Mouse (Mus musculus) midbrain, embryonic 15.5 days (tissue): ENCODE data around the gene Gngt2. TPM values are rescaled to one million over a fixed set of nuclear protein-coding genes. Genes with fewer than 3 reads are reported as not detected.

Experiments used
- ATAC-seq: fragments of 200-750 bp; cut with Nextera tagmentation; replicated peaks from 2 replicates; pipeline ENCODE4 v1.8.0; 2017; ENCODE audit warnings: moderate TSS enrichment
- H3K27ac ChIP-seq: fragments of 300-500 bp; sonication (generic); 2 replicates; pipeline ENCODE4 v1.5.1; 2015; ENCODE audit warnings: mild to moderate bottlenecking, inconsistent platforms
- H3K27me3 ChIP-seq: fragments of 300-500 bp; sonication (generic); replicated peaks from 2 replicates; pipeline ENCODE4 v1.6.1; 2015; ENCODE audit warnings: inconsistent platforms
- H3K36me3 ChIP-seq: fragments of 300-500 bp; sonication (generic); replicated peaks from 2 replicates; pipeline ENCODE4 v1.6.1; 2015; ENCODE audit warnings: inconsistent platforms
- H3K4me1 ChIP-seq: fragments of 300-500 bp; sonication (generic); 2 replicates; pipeline ENCODE4 v1.6.1; 2015; ENCODE audit warnings: inconsistent platforms
- H3K4me2 ChIP-seq: fragments of 300-500 bp; sonication (generic); 2 replicates; pipeline ENCODE4 v1.6.1; 2015; ENCODE audit warnings: inconsistent platforms, mild to moderate bottlenecking, moderate library complexity
- H3K4me3 ChIP-seq: fragments of 300-500 bp; sonication (generic); 2 replicates; pipeline ENCODE4 v1.5.1; 2015; ENCODE audit warnings: mild to moderate bottlenecking, inconsistent platforms
- H3K9ac ChIP-seq: fragments of 300-500 bp; sonication (generic); 2 replicates; pipeline ENCODE4 v1.6.1; 2015; ENCODE audit warnings: mild to moderate bottlenecking, inconsistent platforms
- H3K9me3 ChIP-seq: fragments of 300-500 bp; sonication (generic); 2 replicates; pipeline ENCODE4 v1.6.1; 2016; ENCODE audit warnings: inconsistent platforms
- WGBS: fragments of 180-500 bp; shearing (Covaris S2); methylation state at CpG from one replicate; pipeline ENCODE4 v1.1.7; 2015; ENCODE audit warnings: mixed read lengths; 5-methylcytosine and 5-hydroxymethylcytosine counted together
- polyA plus RNA-seq: library from polyadenylated mRNA; unstranded; fragments of >200 nt; fragmentation: Nextera tagmentation; extraction: Ambion mirVana; gene quantifications from 2 replicates; pipeline ENCODE4 v1.2.1, GENCODE M21; 2015

Gngt2 gene
- polyA plus RNA-seq, 1 experiment from 2014 or later = 2.8 TPM

DNA sequence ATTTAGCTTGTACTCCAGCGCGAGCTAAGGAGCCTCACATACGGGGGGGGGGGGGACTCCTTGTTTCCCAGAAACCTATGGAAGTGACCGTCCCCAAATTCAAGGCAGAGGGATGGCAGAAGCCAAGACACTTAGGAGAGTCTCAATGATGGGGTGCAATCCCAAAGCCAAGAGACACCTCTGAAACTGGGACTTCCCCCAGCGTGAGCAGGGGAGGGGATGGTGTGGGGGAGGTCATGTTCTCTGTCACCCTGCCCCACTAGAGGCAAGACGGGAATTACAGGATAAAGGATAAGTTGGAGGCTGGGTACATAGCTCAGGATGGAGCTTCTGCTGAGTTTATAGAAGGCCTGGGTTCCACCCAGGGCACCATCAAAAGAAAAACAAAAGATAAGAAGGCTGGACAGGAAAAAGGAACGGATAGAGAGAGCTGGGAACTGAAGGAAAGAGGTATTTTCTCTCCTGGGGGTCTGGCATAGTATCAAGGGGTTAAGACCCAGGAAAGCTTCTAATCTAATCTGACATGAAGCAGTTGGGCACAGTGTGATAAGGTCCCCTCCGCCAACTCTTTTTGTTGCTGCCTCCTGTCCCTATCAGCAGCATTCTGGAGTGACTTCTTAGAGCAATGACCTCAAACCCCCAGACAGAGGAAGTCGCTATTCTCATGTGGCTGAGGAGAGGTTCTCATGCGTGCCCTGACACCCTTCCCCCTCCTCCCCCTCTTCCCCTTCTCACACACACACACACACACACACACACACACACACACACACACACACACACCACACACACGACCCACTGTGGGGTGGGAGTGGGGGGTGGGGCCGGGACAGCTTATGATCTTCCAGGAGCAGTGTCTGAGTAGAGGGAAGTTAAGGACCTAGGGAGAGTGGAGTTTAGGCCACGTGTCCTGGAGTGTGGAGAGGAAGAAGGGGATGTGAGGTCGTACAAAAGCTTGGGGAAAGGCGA lies 2.0 kb upstream of the Gngt2 start:
- peaks cover 28% of the 10 kb centered on the region for H3K4me1 ChIP-seq
- no peak overlapping the region for H3K4me2 ChIP-seq
- H3K9ac ChIP-seq = no peak overlapping the region
- peaks cover 64% of the 10 kb centered on the region for H3K27me3 ChIP-seq
- no peaks in the 10 kb centered on the region for H3K9me3 ChIP-seq
- H3K27ac ChIP-seq = no peak overlapping the region
- ATAC-seq = no peak
- 20% methylated on average over 15 of the region's 15 CpGs for WGBS
- no peaks in the 10 kb centered on the region for H3K36me3 ChIP-seq
- no peak overlapping the region for H3K4me3 ChIP-seq

DNA sequence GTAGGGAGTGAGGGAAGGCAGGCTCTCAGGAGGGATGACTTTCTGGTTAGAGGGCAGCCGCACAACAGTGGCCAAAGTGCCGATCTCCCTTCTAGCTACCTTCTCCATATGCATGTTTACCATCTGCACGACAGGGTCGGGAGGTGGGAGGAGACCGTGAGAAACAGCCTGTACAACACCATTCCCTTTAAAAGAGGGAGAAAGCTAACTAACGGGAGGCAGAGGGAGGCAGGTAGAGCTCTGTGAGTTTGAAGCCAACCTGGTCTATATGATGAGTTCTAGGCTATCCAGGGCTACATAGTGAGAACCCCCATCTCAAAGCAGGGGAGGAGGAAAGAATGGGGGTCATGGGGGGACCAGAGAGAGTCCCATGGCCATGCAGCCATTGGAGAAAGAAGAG lies 1.2 kb upstream of the Gngt2 start:
- Histone ChIP-seq H3K9ac (no peak overlapping the region), H3K27ac (no peak overlapping the region), H3K4me3 (no peak overlapping the region), H3K36me3 (no peaks in the 10 kb centered on the region), H3K9me3 (no peaks in the 10 kb centered on the region), H3K4me1 (peaks cover 21% of the 10 kb centered on the region), H3K27me3 (peaks cover 56% of the 10 kb centered on the region), H3K4me2 (no peak overlapping the region)
- 48% methylated on average over 6 of the region's 6 CpGs for WGBS
- no peak for ATAC-seq

GRCm38 (mm10) chr11:95836433-95836832 lies 583 bp upstream of the Gngt2 start:
- H3K27ac ChIP-seq = no peak overlapping the region
- no peak overlapping the region for H3K9ac ChIP-seq
- peaks cover 50% of the 10 kb centered on the region for H3K27me3 ChIP-seq
- H3K4me1 ChIP-seq = peaks cover 15% of the 10 kb centered on the region
- H3K4me3 ChIP-seq = no peak overlapping the region
- no peak overlapping the region for H3K4me2 ChIP-seq
- WGBS = 69% methylated on average over 6 of the region's 6 CpGs
- H3K9me3 ChIP-seq = no peaks in the 10 kb centered on the region
- no peak for ATAC-seq
- no peaks in the 10 kb centered on the region for H3K36me3 ChIP-seq

- ATAC-seq = no peak
- Histone ChIP-seq H3K4me2 (no peak overlapping the region), H3K27ac (no peak overlapping the region), H3K9me3 (no peaks in the 10 kb centered on the region), H3K36me3 (no peaks in the 10 kb centered on the region), H3K27me3 (peaks cover 32% of the 10 kb centered on the region), H3K9ac (no peak overlapping the region), H3K4me1 (peaks cover 9% of the 10 kb centered on the region), H3K4me3 (no peak overlapping the region)
- WGBS = 81% methylated on average over 4 of the region's 4 CpGs
Observed at GRCm38 (mm10) chr11:95838598-95838997, 1.6 kb downstream of the Gngt2 start.

DNA sequence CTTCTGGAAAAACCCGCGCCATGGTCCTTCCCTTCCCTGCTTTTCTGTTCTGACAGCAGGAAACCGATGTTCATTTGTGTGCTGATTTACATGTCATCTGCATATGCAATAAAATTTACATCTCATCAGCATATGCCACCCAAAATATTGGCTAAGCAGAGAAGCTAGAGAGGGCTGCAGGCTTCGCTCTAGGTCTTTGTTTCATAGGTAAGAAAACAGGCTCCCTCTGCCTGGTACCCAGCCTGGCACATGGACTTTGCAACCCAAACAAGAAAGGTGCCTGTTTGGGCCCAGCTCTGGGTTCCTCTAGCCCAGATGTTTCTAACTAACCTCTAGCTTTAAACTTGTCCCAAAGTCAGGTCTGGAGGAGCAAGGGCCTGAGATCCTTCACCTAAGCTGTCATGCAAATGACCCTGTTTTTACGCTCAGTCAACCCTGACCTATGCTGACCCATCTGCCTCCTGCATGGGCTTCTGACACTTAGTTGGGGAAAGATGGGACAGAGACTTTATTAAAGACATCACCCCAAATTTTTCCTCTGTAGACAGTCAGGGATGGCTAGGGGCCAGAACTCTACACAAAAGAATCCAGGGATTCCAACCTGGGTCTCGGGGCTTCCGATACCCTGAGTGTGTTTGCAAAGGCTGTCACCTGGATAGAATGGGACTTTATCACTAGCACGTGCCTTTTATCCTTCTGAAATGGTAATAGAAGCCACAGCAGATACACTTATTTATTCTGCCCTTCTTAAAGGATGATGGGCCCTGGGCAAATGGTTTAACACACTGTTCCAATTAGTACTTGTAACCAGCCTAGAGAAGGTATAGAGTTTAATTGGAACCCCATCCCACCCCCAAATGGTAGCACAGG lies 2.2 kb downstream of the Gngt2 start:
- H3K27ac ChIP-seq = no peak overlapping the region
- H3K27me3 ChIP-seq = peaks cover 26% of the 10 kb centered on the region
- H3K4me1 ChIP-seq = peaks cover 2% of the 10 kb centered on the region; the same call in 1 of the 2 replicates
- no peak for ATAC-seq
- no peak overlapping the region for H3K9ac ChIP-seq
- H3K4me2 ChIP-seq = no peak overlapping the region
- H3K9me3 ChIP-seq = no peaks in the 10 kb centered on the region
- H3K36me3 ChIP-seq = no peaks in the 10 kb centered on the region
- H3K4me3 ChIP-seq = no peak overlapping the region
- WGBS = 76% methylated on average over 8 of the region's 8 CpGs

DNA sequence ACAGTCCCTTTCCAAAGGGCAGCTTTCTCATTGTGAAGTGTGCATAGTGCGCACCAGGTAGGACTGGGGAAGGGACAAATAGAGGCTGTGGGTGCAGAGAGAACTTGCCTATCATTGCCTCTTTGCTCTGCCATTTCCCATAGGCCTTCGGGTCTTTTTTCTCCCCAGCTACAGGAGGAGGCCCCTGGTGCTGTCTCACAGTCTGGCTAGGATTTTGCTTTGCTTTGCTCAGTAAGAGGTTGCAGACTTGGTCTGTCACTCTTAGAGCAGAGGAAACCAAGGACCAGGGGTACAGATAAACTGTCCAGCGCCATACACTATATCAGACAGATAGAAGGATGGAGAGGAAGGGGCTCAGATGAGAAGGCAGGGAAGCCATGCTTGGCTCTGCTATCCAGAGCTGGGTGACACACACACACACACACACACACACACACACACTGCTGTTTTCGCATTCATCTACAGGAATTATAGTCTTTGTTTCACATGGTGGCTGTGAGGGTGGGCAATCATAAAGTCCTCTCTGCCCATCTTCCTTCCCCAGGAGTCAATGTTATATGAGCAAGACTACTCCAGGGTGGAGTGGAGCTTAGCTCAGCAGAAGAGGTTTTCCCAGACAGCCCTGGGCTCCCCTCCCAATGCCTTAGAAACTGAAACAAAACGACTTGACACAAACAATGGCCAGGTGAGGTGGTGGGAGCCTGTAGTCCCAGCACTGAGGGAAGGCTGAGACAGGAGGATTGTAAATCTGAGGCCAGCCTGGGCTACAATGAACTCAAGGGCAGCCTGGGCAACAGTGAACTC lies 3.9 kb downstream of the Gngt2 start:
- no peak overlapping the region for H3K4me3 ChIP-seq
- no peaks in the 10 kb centered on the region for H3K36me3 ChIP-seq
- H3K27ac ChIP-seq = no peak overlapping the region
- peaks cover 9% of the 10 kb centered on the region; the same call in 1 of the 2 replicates for H3K27me3 ChIP-seq
- no peak overlapping the region for H3K9ac ChIP-seq
- no peak overlapping the region for H3K4me2 ChIP-seq
- 78% methylated on average over 5 of the region's 5 CpGs for WGBS
- no peak for ATAC-seq
- no peaks in the 10 kb centered on the region for H3K9me3 ChIP-seq
- H3K4me1 ChIP-seq = no peaks in the 10 kb centered on the region

DNA sequence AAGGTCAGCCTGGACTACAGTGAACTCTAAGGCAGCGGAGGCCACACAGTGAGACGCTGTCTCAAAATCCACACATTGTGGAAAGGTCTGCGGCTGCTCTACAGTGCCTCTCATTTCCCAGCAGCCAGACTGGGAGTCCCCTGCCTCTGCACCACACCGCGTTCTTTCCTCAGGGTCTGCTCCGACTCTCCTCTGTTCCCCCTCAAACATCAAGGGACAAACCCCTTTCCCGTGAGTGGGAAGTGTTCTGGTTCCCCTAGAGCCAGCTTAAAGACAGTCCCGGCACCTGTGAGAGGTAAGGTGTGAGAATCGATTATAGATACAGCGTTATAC lies 4.4 kb downstream of the Gngt2 start:
- Histone ChIP-seq H3K9me3 (no peaks in the 10 kb centered on the region), H3K9ac (no peak overlapping the region), H3K4me1 (no peaks in the 10 kb centered on the region), H3K36me3 (no peaks in the 10 kb centered on the region), H3K4me2 (no peak overlapping the region), H3K27me3 (peaks cover 4% of the 10 kb centered on the region; the same call in 1 of the 2 replicates), H3K4me3 (no peak overlapping the region), H3K27ac (no peak overlapping the region)
- 64% methylated on average over 10 of the region's 10 CpGs for WGBS
- no peak for ATAC-seq

DNA sequence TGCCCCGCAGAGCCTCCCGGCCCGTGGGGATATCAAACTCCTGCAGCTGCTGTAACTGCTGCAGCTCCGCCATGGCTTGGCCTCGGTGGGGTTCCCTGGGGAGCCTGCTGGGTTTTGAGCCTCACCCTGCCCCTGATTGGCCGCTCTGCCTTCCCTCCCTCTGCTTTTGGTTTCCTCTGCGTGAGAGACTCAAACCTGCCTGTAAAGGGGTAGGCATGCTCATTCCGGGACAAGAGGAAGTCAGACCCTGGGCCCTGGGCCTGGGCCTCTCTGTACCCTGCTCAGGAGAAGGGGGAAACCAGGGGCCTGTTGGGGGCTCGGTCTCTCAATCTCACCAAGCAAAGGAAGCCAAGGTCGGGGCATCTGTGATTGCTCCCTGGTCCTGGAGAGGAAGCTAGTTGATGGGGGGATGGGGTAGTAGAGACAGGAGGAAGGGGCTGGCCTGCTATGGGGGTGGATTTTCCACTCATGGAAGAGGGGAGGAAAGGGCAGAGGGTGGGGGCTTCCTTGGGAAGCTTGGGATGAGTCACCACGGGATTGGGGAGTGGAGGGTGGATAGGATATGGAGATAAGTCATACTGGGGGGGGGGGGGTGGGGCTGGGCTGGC lies 5.2 kb downstream of the Gngt2 start, which contains the start of gene Abi3:
TSS of gene Abi3 (minus strand) at position 403 of the 608 bp plus-strand sequence.
- H3K4me3 ChIP-seq = no peak within 1 kb of the TSS
- WGBS = 9% methylated on average over 11 of the region's 11 CpGs

GRCm38 (mm10) chr11:95842953-95843352 lies 5.9 kb downstream of the Gngt2 start:
- 84% methylated on average over 5 of the region's 5 CpGs for WGBS
- no peak for ATAC-seq

More for the DNA sequence above, 5.2 kb downstream of the Gngt2 start, which contains the start of gene Abi3:
- Histone ChIP-seq H3K27ac (no peak within 1 kb of the TSS), H3K9ac (no peak within 1 kb of the TSS), H3K27me3 (peaks cover 3% of the 10 kb centered on the region; the same call in 1 of the 2 replicates), H3K4me1 (no peaks in the 10 kb centered on the region), H3K36me3 (no peaks in the 10 kb centered on the region), H3K4me2 (no peak within 1 kb of the TSS), H3K9me3 (no peaks in the 10 kb centered on the region)
- ATAC-seq = no peak

GRCm38 (mm10) chr11:95843421-95843950 lies 6.5 kb downstream of the Gngt2 start:
- Histone ChIP-seq H3K27me3 (0 out of 2 replicates have a peak, but pooled peaks cover 3% of the 10 kb centered on the region), H3K9ac (no peak overlapping the region), H3K4me1 (no peaks in the 10 kb centered on the region), H3K9me3 (no peaks in the 10 kb centered on the region), H3K27ac (no peak overlapping the region), H3K4me2 (no peak overlapping the region), H3K36me3 (no peaks in the 10 kb centered on the region), H3K4me3 (no peak overlapping the region)
- WGBS = 66% methylated on average over 6 of the region's 6 CpGs
- no peak for ATAC-seq

More at GRCm38 (mm10) chr11:95842953-95843352, 5.9 kb downstream of the Gngt2 start:
- Histone ChIP-seq H3K27ac (no peak overlapping the region), H3K4me2 (no peak overlapping the region), H3K27me3 (0 out of 2 replicates have a peak, but pooled peaks cover 3% of the 10 kb centered on the region), H3K9ac (no peak overlapping the region), H3K4me3 (no peak overlapping the region), H3K36me3 (no peaks in the 10 kb centered on the region), H3K9me3 (no peaks in the 10 kb centered on the region), H3K4me1 (no peaks in the 10 kb centered on the region)

DNA sequence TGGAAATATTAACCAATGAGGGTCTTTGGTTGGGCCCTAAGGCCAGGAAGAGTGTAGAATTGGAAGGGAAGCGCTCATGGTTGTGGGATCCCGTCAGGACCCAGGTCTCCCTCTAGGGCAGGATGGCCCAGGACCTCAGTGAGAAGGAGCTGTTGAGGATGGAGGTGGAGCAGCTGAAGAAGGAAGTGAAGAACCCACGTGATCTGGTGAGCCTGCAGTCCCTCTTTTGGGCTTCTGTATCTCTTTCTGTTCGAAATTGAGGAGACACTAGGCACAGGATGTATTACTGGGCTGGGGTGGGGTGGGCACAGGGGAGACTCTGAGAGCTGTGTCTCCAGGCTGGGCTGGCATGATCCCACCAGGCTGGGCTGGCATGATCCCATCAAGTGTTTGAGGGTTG lies 7.9 kb downstream of the Gngt2 start:
- H3K27ac ChIP-seq = no peak overlapping the region
- 76% methylated on average over 4 of the region's 4 CpGs for WGBS
- no peak overlapping the region for H3K4me2 ChIP-seq
- no peak for ATAC-seq
- no peaks in the 10 kb centered on the region for H3K4me1 ChIP-seq
- H3K27me3 ChIP-seq = 0 out of 2 replicates have a peak, but pooled peaks cover 3% of the 10 kb centered on the region
- no peak overlapping the region for H3K4me3 ChIP-seq
- no peak overlapping the region for H3K9ac ChIP-seq
- no peaks in the 10 kb centered on the region for H3K36me3 ChIP-seq
- no peaks in the 10 kb centered on the region for H3K9me3 ChIP-seq
